Mouse (Mus musculus): Measurements from ENCODE around the gene Synpo2.

- TF ChIP-seq CTCF (IDR thresholded peaks at IDR 0.05; ENCODE audit: insufficient read depth, low read length): no peak
- TF ChIP-seq POLR2A (IDR thresholded peaks at IDR 0.05; ENCODE audit: borderline replicate concordance, extremely low read depth, low read depth, low read length): no peak
These were observed 193.6 kb downstream of the Synpo2 start for GRCm38 (mm10) chr3:123042308-123042707.
